Mouse (Mus musculus) stomach, embryonic 16.5 days (tissue): Measurements from ENCODE around the gene Zfp444. TPM values are rescaled to one million over a fixed set of nuclear protein-coding genes. Genes with fewer than 3 reads are reported as not detected.
"Not testable (repeated sequence)": the region's sequence is repeated elsewhere in the genome, so short reads cannot be mapped to it uniquely, and the experiment has no call there.

Experiments used
- ATAC-seq: fragments of 200-750 bp; cut with Nextera tagmentation; 2 replicates; pipeline ENCODE4 v1.8.0; 2017; ENCODE audit warnings: moderate number of reproducible peaks, moderate TSS enrichment; ENCODE audit not compliant: insufficient read depth, low FRiP score
- H3K27ac ChIP-seq: fragments of 300-500 bp; sonication (generic); 2 replicates; pipeline ENCODE4 v1.5.1; 2014; ENCODE audit warnings: low read length
- H3K27me3 ChIP-seq: fragments of 300-500 bp; sonication (generic); 2 replicates; pipeline ENCODE4 v1.6.1; 2014; ENCODE audit warnings: low read length, control low read depth, mixed read lengths; ENCODE audit not compliant: control insufficient read depth, insufficient read depth
- H3K36me3 ChIP-seq: fragments of 300-500 bp; sonication (generic); 2 replicates; pipeline ENCODE4 v1.6.1; 2014; ENCODE audit warnings: low read length; ENCODE audit not compliant: control insufficient read depth, insufficient read depth
- H3K4me1 ChIP-seq: fragments of 300-500 bp; sonication (generic); 2 replicates; pipeline ENCODE4 v1.6.1; 2014; ENCODE audit warnings: low read length, control low read depth, mixed read lengths; ENCODE audit not compliant: control insufficient read depth, insufficient read depth
- H3K4me2 ChIP-seq: fragments of 300-500 bp; sonication (generic); 2 replicates; pipeline ENCODE4 v1.6.1; 2014; ENCODE audit warnings: low read depth, low read length, mixed read lengths
- H3K4me3 ChIP-seq: fragments of 300-500 bp; sonication (generic); replicated peaks from 2 replicates; pipeline ENCODE4 v1.5.1; 2014; ENCODE audit warnings: mild to moderate bottlenecking, low read length
- H3K9ac ChIP-seq: fragments of 300-500 bp; sonication (generic); 2 replicates; pipeline ENCODE4 v1.6.1; 2014; ENCODE audit warnings: low read length
- H3K9me3 ChIP-seq: fragments of 300-500 bp; sonication (generic); replicated peaks from 2 replicates; pipeline ENCODE4 v1.6.1; 2016; ENCODE audit warnings: low read length, control low read depth; ENCODE audit not compliant: control insufficient read depth
- WGBS: fragments of 180-500 bp; shearing (Covaris S2); extraction: QIAGEN DNeasy Blood & Tissue Kit; methylation state at CpG from one replicate; pipeline ENCODE4 v1.1.7; 2014; 5-methylcytosine and 5-hydroxymethylcytosine counted together
- polyA plus RNA-seq: library from polyadenylated mRNA; unstranded; fragments of >200 nt; fragmentation: Nextera tagmentation; extraction: Ambion mirVana; gene quantifications from 2 replicates; pipeline ENCODE4 v1.2.1, GENCODE M21; 2015

The Zfp444 gene
- polyA plus RNA-seq, 1 experiment from 2014 or later: 32.7 TPM

GRCm38 (mm10) chr7:6170871-6171270, 1.2 kb upstream of the Zfp444 start:
- Histone ChIP-seq H3K9ac (peak overlapping the region; percentile 65; the same call in 1 of the 2 replicates), H3K4me1 (peaks cover 7% of the 10 kb centered on the region; the same call in 1 of the 2 replicates)
- 33% methylated on average over 6 of the region's 6 CpGs for WGBS

GRCm38 (mm10) chr7:6171444-6172005, 501 bp upstream of the Zfp444 start:
- H3K4me1 ChIP-seq: peaks cover 7% of the 10 kb centered on the region; the same call in 1 of the 2 replicates
- H3K27ac ChIP-seq: peak overlapping the region; percentile 82
- no peaks in the 10 kb centered on the region for H3K36me3 ChIP-seq
- H3K9me3 ChIP-seq: no peaks in the 10 kb centered on the region
- under 1% methylated on average over 24 of the region's 24 CpGs for WGBS
- peak overlapping the region; percentile 67 for H3K4me2 ChIP-seq
- H3K4me3 ChIP-seq: peak overlapping the region; percentile 81
- no peaks in the 10 kb centered on the region for H3K27me3 ChIP-seq
- peak overlapping the region; percentile 65 for H3K9ac ChIP-seq
- ATAC-seq: peak; percentile 36

More at GRCm38 (mm10) chr7:6170871-6171270, 1.2 kb upstream of the Zfp444 start:
- H3K27ac ChIP-seq: peak overlapping the region; percentile 82
- H3K4me3 ChIP-seq: peak overlapping the region; percentile 81; the same call in 1 of the 2 replicates
- H3K27me3 ChIP-seq: no peaks in the 10 kb centered on the region
- ATAC-seq: no peak
- peak overlapping the region; percentile 67 for H3K4me2 ChIP-seq
- no peaks in the 10 kb centered on the region for H3K9me3 ChIP-seq
- no peaks in the 10 kb centered on the region for H3K36me3 ChIP-seq

DNA sequence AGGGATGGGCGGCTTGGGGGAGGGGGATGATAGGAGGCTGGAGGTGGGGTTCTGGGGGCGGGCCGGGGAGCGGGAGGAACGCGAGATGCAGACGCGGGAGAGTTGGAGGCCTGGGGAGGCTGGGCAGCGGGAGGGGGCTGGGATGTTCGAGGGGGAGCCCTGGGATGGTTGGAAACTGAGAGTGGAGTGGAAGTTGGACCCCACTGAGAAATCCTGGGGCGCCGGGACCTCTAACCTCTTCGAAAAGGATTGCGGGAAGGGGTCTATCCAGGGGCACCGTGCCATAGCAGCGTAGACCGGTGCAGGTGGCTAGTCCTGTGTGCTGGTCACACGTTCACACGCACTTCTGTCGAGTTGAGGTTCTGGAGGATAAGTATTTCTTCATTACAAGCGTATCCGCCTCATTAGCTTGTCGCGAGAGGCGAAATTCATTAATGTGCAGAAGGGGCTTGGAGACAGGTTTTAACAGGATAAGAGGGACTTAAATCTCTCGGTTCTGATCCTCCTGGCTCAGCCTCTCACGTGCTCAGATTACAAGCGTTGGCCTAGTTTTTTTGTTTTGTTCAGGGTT, 733 bp downstream of the Zfp444 start:
- Histone ChIP-seq H3K27me3 (no peaks in the 10 kb centered on the region), H3K4me3 (peak overlapping the region; percentile 81), H3K9me3 (no peaks in the 10 kb centered on the region), H3K4me1 (peaks cover 7% of the 10 kb centered on the region; the same call in 1 of the 2 replicates), H3K9ac (peak overlapping the region; percentile 86), H3K4me2 (peak overlapping the region; percentile 83), H3K36me3 (no peaks in the 10 kb centered on the region), H3K27ac (peak overlapping the region; percentile 62)
- under 1% methylated on average over 28 of the region's 28 CpGs for WGBS
- ATAC-seq: no peak; the same call in 1 of the 2 replicates

DNA sequence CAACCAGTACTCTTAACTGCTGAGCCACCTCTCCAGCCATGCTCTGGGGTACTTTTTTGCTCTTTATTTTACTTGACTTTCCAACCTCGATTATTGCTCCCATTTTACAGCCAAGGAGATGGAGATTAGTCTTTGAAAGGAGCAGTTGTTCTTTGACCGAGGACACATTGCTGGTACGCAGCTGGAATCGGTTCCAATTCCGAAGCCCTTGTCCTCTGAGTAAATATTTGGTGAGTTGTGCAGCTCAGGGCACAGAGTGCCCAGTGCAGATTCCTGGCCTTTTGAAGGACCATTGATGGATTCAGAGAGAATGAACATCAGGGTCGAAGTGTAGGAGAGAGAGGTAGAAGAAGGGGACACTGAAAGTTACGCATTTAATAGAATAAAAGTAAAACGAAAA, 1.8 kb downstream of the Zfp444 start:
- Histone ChIP-seq H3K27me3 (no peaks in the 10 kb centered on the region), H3K4me3 (no peak overlapping the region), H3K27ac (no peak overlapping the region), H3K36me3 (no peaks in the 10 kb centered on the region), H3K9ac (no peak overlapping the region), H3K4me1 (peaks cover 7% of the 10 kb centered on the region; the same call in 1 of the 2 replicates), H3K9me3 (no peaks in the 10 kb centered on the region), H3K4me2 (no peak overlapping the region)
- no peak for ATAC-seq
- 67% methylated on average over 8 of the region's 8 CpGs for whole genome bisulfite sequencing

DNA sequence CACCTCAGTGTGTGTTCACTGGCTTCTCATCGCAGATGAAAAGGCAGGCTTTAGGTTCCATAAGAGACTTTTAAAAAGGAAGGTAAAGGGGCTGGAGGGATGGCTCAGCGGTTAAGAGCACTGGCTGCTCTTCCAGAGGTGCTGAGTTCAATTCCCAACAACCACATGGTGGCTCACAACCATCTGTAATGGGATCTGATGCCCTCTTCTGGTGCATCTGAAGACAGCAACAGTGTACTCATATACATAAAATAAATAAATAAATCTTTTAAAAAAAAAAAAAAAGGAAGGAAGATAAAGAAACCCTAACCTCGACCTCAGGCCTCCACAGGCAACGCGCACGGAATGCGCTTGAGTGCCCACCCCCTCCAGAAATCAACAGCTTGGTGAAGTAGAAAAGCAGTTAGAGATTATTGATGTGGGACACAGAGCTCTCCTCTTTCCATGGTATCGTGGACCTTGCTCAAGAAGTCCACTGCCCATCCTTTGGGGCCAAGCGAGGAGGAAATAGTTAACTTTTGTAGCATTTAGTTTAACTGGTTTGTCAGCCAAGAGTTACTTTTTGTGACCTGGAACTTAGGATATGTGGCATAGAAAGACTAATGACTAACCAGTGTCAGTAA, 2.5 kb downstream of the Zfp444 start:
- not testable (repeated sequence) for H3K4me1 ChIP-seq, H3K36me3 ChIP-seq, H3K9ac ChIP-seq, H3K4me3 ChIP-seq, H3K9me3 ChIP-seq, H3K27ac ChIP-seq, H3K27me3 ChIP-seq, H3K4me2 ChIP-seq, ATAC-seq
- WGBS: 78% methylated on average over 9 of the region's 9 CpGs

GRCm38 (mm10) chr7:6179013-6179412, 7.0 kb downstream of the Zfp444 start:
- Histone ChIP-seq H3K4me2 (no peak overlapping the region), H3K9me3 (no peaks in the 10 kb centered on the region), H3K4me3 (no peak overlapping the region), H3K4me1 (no peaks in the 10 kb centered on the region), H3K9ac (no peak overlapping the region), H3K36me3 (0 out of 2 replicates have a peak, but pooled peaks cover 1% of the 10 kb centered on the region), H3K27me3 (no peaks in the 10 kb centered on the region), H3K27ac (no peak overlapping the region)
- no peak for ATAC-seq

DNA sequence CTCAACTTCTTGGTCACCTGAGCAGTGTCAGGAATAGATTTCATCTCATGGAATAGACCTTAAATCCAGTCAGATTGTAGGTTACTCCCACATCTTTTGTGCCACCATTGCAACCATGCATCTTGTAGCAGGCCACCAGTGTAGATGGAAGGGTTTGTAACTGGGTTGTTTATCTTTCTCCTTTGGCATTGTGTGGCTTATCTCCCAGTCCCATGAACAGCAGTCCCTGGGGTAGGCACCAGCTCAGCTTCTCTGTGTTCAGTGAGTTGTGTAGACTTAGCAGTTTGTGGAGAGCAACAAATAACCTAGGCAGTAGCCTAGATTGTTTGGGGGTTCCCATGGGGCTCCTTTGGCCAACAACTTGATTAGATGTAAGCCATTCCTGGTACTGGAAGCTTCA, 10.9 kb downstream of the Zfp444 start:
- H3K9ac ChIP-seq: no peak overlapping the region
- H3K27ac ChIP-seq: no peak overlapping the region
- H3K4me1 ChIP-seq: no peaks in the 10 kb centered on the region
- no peak overlapping the region for H3K4me2 ChIP-seq
- H3K36me3 ChIP-seq: peaks cover 14% of the 10 kb centered on the region
- H3K27me3 ChIP-seq: no peaks in the 10 kb centered on the region
- H3K4me3 ChIP-seq: no peak overlapping the region
- no peaks in the 10 kb centered on the region for H3K9me3 ChIP-seq
- ATAC-seq: no peak

- Histone ChIP-seq H3K36me3 (peaks cover 22% of the 10 kb centered on the region), H3K9ac (no peak overlapping the region), H3K27me3 (no peaks in the 10 kb centered on the region), H3K4me1 (no peaks in the 10 kb centered on the region), H3K9me3 (no peaks in the 10 kb centered on the region), H3K4me3 (no peak overlapping the region), H3K4me2 (no peak overlapping the region), H3K27ac (no peak overlapping the region)
- ATAC-seq: no peak
- WGBS: 91% methylated on average over 19 of the region's 19 CpGs
Measured at GRCm38 (mm10) chr7:6183802-6184201, 11.8 kb downstream of the Zfp444 start.

DNA sequence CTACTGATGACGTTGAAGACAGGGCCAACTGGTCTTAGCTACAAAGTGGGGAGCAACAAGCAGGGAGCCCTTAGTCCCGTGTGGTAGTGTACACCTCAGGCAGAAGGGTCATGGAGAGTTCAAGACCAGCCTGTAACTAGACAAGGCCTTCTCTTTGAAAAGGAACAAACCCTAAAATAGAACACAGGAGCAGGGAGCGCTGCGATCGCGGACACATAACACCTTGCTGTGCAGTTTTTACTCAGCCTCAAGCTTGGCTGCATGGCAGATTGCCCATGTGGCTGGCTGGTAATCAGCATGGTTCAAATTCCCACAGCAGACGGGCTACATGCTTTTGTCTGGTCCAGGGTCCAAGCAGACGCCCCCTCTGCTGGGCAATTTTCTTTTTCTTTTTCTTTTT, 12.5 kb downstream of the Zfp444 start:
- no peak overlapping the region for H3K4me2 ChIP-seq
- no peaks in the 10 kb centered on the region for H3K27me3 ChIP-seq
- H3K27ac ChIP-seq: no peak overlapping the region
- H3K36me3 ChIP-seq: peaks cover 30% of the 10 kb centered on the region
- H3K4me1 ChIP-seq: no peaks in the 10 kb centered on the region
- H3K9me3 ChIP-seq: no peaks in the 10 kb centered on the region
- no peak overlapping the region for H3K9ac ChIP-seq
- H3K4me3 ChIP-seq: no peak overlapping the region
- 82% methylated on average over 8 of the region's 8 CpGs for WGBS
- no peak for ATAC-seq
